Comparison of ENCODE assay signal across 9 mouse cellular contexts in the genomic region with DNA sequence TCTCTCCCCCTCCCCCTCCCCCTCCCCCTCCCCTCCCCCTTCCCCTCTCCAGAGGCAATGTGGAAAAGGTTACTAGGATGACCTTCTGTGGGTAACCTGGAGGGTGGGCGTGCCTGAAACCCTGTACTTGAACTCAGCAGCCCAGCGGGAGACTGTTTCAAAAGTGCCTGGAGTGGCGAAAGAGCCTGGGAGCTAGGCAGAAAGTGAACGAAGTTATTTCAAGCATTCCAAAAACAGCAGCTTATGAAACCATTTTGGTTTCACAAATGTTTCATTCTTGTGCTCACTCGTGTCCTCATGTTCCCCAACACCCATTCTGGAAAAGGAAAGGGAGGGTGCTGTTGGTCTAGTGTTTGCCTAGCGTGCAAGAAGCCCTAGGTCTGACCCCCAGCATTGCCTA. TPM values are rescaled to one million over a fixed set of nuclear protein-coding genes. Genes with fewer than 3 reads are reported as not detected.
A peak's percentile ranks its signal among the peaks of the same experiment; 100 is the strongest.
DNase-seq lines count a peak whose midpoint lies in the region; ATAC-seq lines count a peak whose summit lies in the region.
"Had no signal": no experiment of that assay in that cellular context is flagged by ENCODE, and none has a peak within 500 bp of the region (broad histone marks: within the 10 kb centered on the region; RNA-seq: fewer than 3 reads in every experiment).

No protein-coding gene starts in this region.

- no peaks in the 10 kb centered on the region for H3K9me3 ChIP-seq in forebrain, embryonic 13.5 days (replicated peaks)
- H3K9me3 ChIP-seq in limb, embryonic 13.5 days, result no peaks in the 10 kb centered on the region
- no peaks in the 10 kb centered on the region for H3K9me3 ChIP-seq in midbrain, embryonic 16.5 days (replicated peaks; ENCODE audit: control insufficient read depth, low read length, poor library complexity, severe bottlenecking)
- H3K9me3 ChIP-seq: G1E had no signal

- WGBS in forebrain, embryonic 13.5 days, result 10% methylated on average over 6 of the region's 6 CpGs
- WGBS in limb, embryonic 13.5 days, result 11% methylated on average over 6 of the region's 6 CpGs
- 25% methylated on average over 6 of the region's 6 CpGs for WGBS in midbrain, embryonic 16.5 days

- no peak overlapping the region for H3K27ac ChIP-seq in forebrain, embryonic 13.5 days
- no peak overlapping the region for H3K27ac ChIP-seq in limb, embryonic 13.5 days
- H3K27ac ChIP-seq in midbrain, embryonic 16.5 days (ENCODE audit: low read length), result no peak overlapping the region

- H3K9ac ChIP-seq in forebrain, embryonic 13.5 days, result peak overlapping the region; percentile 78
- H3K9ac ChIP-seq in limb, embryonic 13.5 days, result peak overlapping the region; percentile 76; the same call in 1 of the 2 replicates
- no peak overlapping the region for H3K9ac ChIP-seq in midbrain, embryonic 16.5 days (ENCODE audit: low read depth, low read length)

- no peak for ATAC-seq in forebrain, embryonic 13.5 days
- no peak for ATAC-seq in limb, embryonic 13.5 days (ENCODE audit: low FRiP score, low read depth)
- ATAC-seq in midbrain, embryonic 16.5 days, result no peak

- peak overlapping the region; percentile 97 for H3K4me2 ChIP-seq in forebrain, embryonic 13.5 days
- peak overlapping the region; percentile 97 for H3K4me2 ChIP-seq in limb, embryonic 13.5 days (replicated peaks)
- peak overlapping the region; percentile 100 for H3K4me2 ChIP-seq in midbrain, embryonic 16.5 days (ENCODE audit: low read length)

- DNase-seq in frontal cortex, adult 2 months (ENCODE audit: extremely low spot score in 1 of 2, low spot score in 1 of 2), result peak; percentile 40 to 65
- no peak for DNase-seq in frontal cortex, postnatal 10 days (ENCODE audit: low spot score in 2 of 2)
- peak; percentile 69 for DNase-seq in Muller cell, postnatal 12 days (ENCODE audit: inconsistent ontology term)
- no peak for DNase-seq in cerebellum, postnatal 36 days
- no peak for DNase-seq in ovary, postnatal 10 days (ENCODE audit: low spot score)

- no peaks in the 10 kb centered on the region for H3K36me3 ChIP-seq in forebrain, embryonic 13.5 days (ENCODE audit: poor library complexity, severe bottlenecking)
- H3K36me3 ChIP-seq in limb, embryonic 13.5 days, result no peaks in the 10 kb centered on the region
- no peaks in the 10 kb centered on the region for H3K36me3 ChIP-seq in midbrain, embryonic 16.5 days (ENCODE audit: control insufficient read depth, insufficient read depth, low read length)
- H3K36me3 ChIP-seq: G1E had no signal

- peaks cover 50% of the 10 kb centered on the region for H3K4me1 ChIP-seq in forebrain, embryonic 13.5 days
- H3K4me1 ChIP-seq in limb, embryonic 13.5 days, result peaks cover 44% of the 10 kb centered on the region
- peaks cover 17% of the 10 kb centered on the region for H3K4me1 ChIP-seq in midbrain, embryonic 16.5 days (ENCODE audit: control insufficient read depth, insufficient read depth, low read length)

- H3K27me3 ChIP-seq in forebrain, embryonic 13.5 days, result no peaks in the 10 kb centered on the region
- peaks cover 28% of the 10 kb centered on the region for H3K27me3 ChIP-seq in limb, embryonic 13.5 days
- H3K27me3 ChIP-seq in midbrain, embryonic 16.5 days (ENCODE audit: control insufficient read depth, insufficient read depth, low read depth, low read length), result peaks cover 4% of the 10 kb centered on the region

- peak overlapping the region; percentile 56 for H3K4me3 ChIP-seq in forebrain, embryonic 13.5 days
- H3K4me3 ChIP-seq in limb, embryonic 13.5 days, result peak overlapping the region; percentile 63
- peak overlapping the region; percentile 59 for H3K4me3 ChIP-seq in midbrain, embryonic 16.5 days (ENCODE audit: low read depth, low read length)

RNA-seq across cellular contexts. Expression of a gene that starts 1.6 kb away (rescaled TPM):
- 88.9 and 107 TPM in 2 replicates for polyA plus RNA-seq in frontal cortex, adult 2 months (2012; rRNA removed)
- 78.3 and 106 TPM in 2 replicates for polyA plus RNA-seq in forebrain, embryonic 13.5 days (2015; fragmentation: Nextera tagmentation; extraction: Ambion mirVana)
- 58.6 and 58.7 TPM in 2 replicates for polyA plus RNA-seq in limb, embryonic 13.5 days (2015; fragmentation: Nextera tagmentation; extraction: Ambion mirVana)
- 26.3 and 36.4 TPM in 2 replicates for polyA plus RNA-seq in midbrain, embryonic 16.5 days (2015; fragmentation: Nextera tagmentation; extraction: Ambion mirVana)
- polyA plus RNA-seq: G1E had no signal

RNA-seq across cellular contexts. Expression of a gene that starts 52.6 kb away (rescaled TPM):
- polyA plus RNA-seq in frontal cortex, adult 2 months (2012; rRNA removed), result not detected in 2 replicates
- not detected in 2 replicates for polyA plus RNA-seq in forebrain, embryonic 13.5 days (2015; fragmentation: Nextera tagmentation; extraction: Ambion mirVana)
- not detected in 2 replicates for polyA plus RNA-seq in limb, embryonic 13.5 days (2015; fragmentation: Nextera tagmentation; extraction: Ambion mirVana)
- polyA plus RNA-seq in midbrain, embryonic 16.5 days (2015; fragmentation: Nextera tagmentation; extraction: Ambion mirVana), result not detected in 2 replicates
- polyA plus RNA-seq: G1E had no signal

Comparison
In these comparisons a context has a peak if more than half of its experiments do, and no peak if none do; other contexts are left out.
1. DNase-seq: peak in frontal cortex, adult 2 months (2 of 2) and Muller cell, postnatal 12 days (single experiment); none in frontal cortex, postnatal 10 days (0 of 2), cerebellum, postnatal 36 days (0 of 2) and ovary, postnatal 10 days (single experiment).
2. Peak in every context shown above with its lines, with median percentiles within 50 percentile points of each other: H3K4me2 ChIP-seq and H3K4me3 ChIP-seq.